Mouse (Mus musculus) bone marrow, adult 2 months (tissue): Measurements from ENCODE around the gene 4930402H24Rik. TPM values are rescaled to one million over a fixed set of nuclear protein-coding genes. Genes with fewer than 3 reads are reported as not detected.

ENCODE experiments used
- H3K27ac ChIP-seq: fragments of 200-500 bp; 2 replicates; pipeline ENCODE4 v1.5.1; 2012; ENCODE audit warnings: low read depth, mild to moderate bottlenecking, control low read depth, inconsistent platforms, low read length; ENCODE audit not compliant: control insufficient read depth, poor library complexity, insufficient read depth
- H3K4me1 ChIP-seq: fragments of 200-500 bp; 2 replicates; pipeline ENCODE4 v1.6.1; 2011; ENCODE audit warnings: low read length; ENCODE audit not compliant: control insufficient read depth, insufficient read depth
- H3K4me3 ChIP-seq: fragments of 200-500 bp; replicated peaks from 2 replicates; pipeline ENCODE3; 2011; ENCODE audit warnings: mild to moderate bottlenecking, low read depth, low read length, control low read depth; ENCODE audit not compliant: control insufficient read depth
- CTCF ChIP-seq: fragments of 200-500 bp; IDR thresholded peaks from 2 replicates; pipeline ENCODE4 v1.5.1; 2011; ENCODE audit warnings: low read length, control low read depth; ENCODE audit not compliant: control insufficient read depth, insufficient read depth
- POLR2A ChIP-seq: fragments of 200-500 bp; IDR thresholded peaks from 2 replicates; pipeline ENCODE4 v1.6.1; 2011; ENCODE audit warnings: low read depth, mild to moderate bottlenecking, control low read depth, low read length, borderline replicate concordance; ENCODE audit not compliant: control insufficient read depth
- WGBS: fragments of 180-500 bp; shearing (Covaris S2); methylation state at CpG from one replicate; pipeline ENCODE4 v1.1.7; 2018; 5-methylcytosine and 5-hydroxymethylcytosine counted together
- polyA plus RNA-seq: library from polyadenylated mRNA; stranded (reverse); fragments of >200 nt; gene quantifications from 2 replicates; pipeline ENCODE4 v1.2.4, GENCODE M21; 2011; ENCODE audit warnings: low replicate concordance; ENCODE audit not compliant: missing spikeins, insufficient read depth, insufficient read length

The 4930402H24Rik gene
- polyA plus RNA-seq, 1 experiment = 26.6 TPM

DNA sequence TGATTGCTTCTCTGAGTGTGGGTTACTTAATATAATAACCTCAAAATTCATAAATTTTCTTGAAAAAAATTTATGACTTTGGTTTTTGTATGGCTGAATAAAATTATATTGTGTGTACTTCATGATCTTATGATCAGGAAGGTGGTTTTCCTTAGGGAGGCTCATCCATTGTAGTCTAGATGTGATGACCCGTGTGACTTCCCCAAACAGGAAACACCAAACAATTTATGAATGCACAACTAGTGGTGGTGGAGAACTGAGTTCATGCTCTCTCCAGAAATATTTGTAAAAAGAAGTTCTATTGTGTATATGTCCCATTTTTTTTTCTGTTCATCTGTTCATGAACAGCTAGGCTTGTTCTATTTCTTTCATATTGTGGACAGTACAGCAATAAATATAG, 18.8 kb downstream of the 4930402H24Rik start:
- Histone ChIP-seq H3K4me1 (no peaks in the 10 kb centered on the region), H3K27ac (no peak overlapping the region), H3K4me3 (no peak overlapping the region)
- 29% methylated on average over 1 of the region's 1 CpGs for WGBS
- TF ChIP-seq CTCF (no peak), POLR2A (no peak)

GRCm38 (mm10) chr2:130886983-130887382, 19.2 kb downstream of the 4930402H24Rik start:
- Histone ChIP-seq H3K4me1 (no peaks in the 10 kb centered on the region), H3K4me3 (no peak overlapping the region), H3K27ac (no peak overlapping the region)
- no peak for TF ChIP-seq POLR2A
- TF ChIP-seq CTCF = no peak

- H3K4me1 ChIP-seq = no peaks in the 10 kb centered on the region
- no peak overlapping the region for H3K4me3 ChIP-seq
- no peak for TF ChIP-seq POLR2A
- no peak for TF ChIP-seq CTCF
- H3K27ac ChIP-seq = no peak overlapping the region
- 78% methylated on average over 3 of the region's 3 CpGs for WGBS
Observed at GRCm38 (mm10) chr2:130877376-130877775, 28.8 kb downstream of the 4930402H24Rik start.

- 83% methylated on average over 5 of the region's 5 CpGs for WGBS
- no peak for TF ChIP-seq CTCF
- TF ChIP-seq POLR2A = no peak
- Histone ChIP-seq H3K4me3 (no peak overlapping the region), H3K4me1 (no peaks in the 10 kb centered on the region; the same call in 1 of the 2 replicates), H3K27ac (no peak overlapping the region)
Observed at GRCm38 (mm10) chr2:130870916-130871315, 35.3 kb downstream of the 4930402H24Rik start.

DNA sequence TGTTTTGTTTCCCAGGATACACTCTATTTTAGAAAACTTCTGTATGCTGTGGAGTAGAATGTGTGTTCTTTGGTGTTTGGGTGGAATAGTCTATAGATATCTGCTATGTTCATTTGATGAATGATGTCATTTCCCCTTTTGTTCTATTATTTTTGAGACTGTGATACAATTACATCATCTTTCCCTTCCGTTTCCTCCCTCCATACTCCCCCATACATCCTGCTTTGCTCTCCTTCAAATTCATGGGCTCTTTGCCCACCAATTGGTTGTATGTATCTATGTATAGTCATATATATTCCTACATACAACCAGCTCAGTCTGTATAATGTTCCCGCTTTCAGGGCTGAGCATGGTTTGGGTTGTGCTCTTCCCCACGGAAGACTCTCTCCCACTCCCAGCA, 44.1 kb downstream of the 4930402H24Rik start:
- WGBS = 66% methylated on average over 3 of the region's 3 CpGs
- Histone ChIP-seq H3K27ac (no peak overlapping the region), H3K4me3 (no peak overlapping the region), H3K4me1 (no peaks in the 10 kb centered on the region; the same call in 1 of the 2 replicates)
- no peak for TF ChIP-seq CTCF
- no peak for TF ChIP-seq POLR2A

DNA sequence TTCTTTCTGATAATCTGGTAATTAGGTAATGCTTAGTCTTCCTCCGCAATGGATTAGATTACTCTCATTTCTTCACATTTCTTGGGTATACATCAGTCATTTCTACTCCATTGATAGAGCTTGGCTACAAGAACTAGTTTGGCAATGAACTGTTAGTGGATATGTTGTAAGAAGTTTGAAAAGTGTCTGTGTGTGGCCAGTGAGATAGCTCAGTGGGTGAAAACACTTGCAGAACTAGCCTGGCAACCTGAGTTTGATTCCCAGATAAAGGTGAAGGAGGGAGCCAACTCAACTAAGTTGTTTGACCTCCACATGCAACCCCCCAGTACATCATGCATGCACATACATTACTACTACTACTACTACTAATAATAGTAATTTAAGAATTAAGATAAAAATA, 53.2 kb downstream of the 4930402H24Rik start:
- no peak for TF ChIP-seq CTCF
- no peak for TF ChIP-seq POLR2A
- Histone ChIP-seq H3K4me1 (no peaks in the 10 kb centered on the region), H3K27ac (no peak overlapping the region), H3K4me3 (no peak overlapping the region)
- 89% methylated on average over 1 of the region's 1 CpGs for whole genome bisulfite sequencing

GRCm38 (mm10) chr2:130851363-130852246, 54.6 kb downstream of the 4930402H24Rik start:
- TF ChIP-seq POLR2A (no peak), CTCF (no peak)
- H3K4me1 ChIP-seq = no peaks in the 10 kb centered on the region
- no peak overlapping the region for H3K27ac ChIP-seq
- H3K4me3 ChIP-seq = no peak overlapping the region
- 48% methylated on average over 9 of the region's 9 CpGs for WGBS

DNA sequence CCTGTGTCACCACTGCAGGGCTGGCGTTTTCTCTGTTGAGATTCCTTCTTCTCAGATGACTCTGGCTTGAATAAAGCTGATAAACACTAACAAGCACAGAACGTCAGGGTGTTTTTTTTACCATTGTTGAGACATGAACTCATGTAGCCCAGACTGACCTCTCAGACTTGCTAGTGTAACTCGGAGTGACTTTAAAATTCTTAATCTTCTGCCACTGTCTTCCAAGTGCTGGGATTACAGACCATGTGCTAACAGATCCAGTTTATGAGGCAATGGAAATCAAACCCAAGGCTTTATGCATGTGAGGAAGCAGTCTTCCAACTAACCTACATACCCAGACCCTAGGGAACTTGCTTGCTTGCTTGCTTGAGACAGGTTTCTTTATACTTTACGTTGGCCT, 56.5 kb downstream of the 4930402H24Rik start:
- WGBS = 77% methylated on average over 4 of the region's 4 CpGs
- H3K4me1 ChIP-seq = no peaks in the 10 kb centered on the region; the same call in 1 of the 2 replicates
- TF ChIP-seq CTCF (no peak), POLR2A (no peak)
- H3K27ac ChIP-seq = no peak overlapping the region
- H3K4me3 ChIP-seq = no peak overlapping the region
